Mouse (Mus musculus) neural tube, embryonic 15.5 days (tissue): Measurements from ENCODE around the gene Opn3. TPM values are rescaled to one million over a fixed set of nuclear protein-coding genes. Genes with fewer than 3 reads are reported as not detected.

Experiments used
- ATAC-seq: fragments of 200-750 bp; cut with Nextera tagmentation; 2 replicates; pipeline ENCODE4 v1.8.0; 2017; ENCODE audit warnings: mild to moderate bottlenecking, moderate TSS enrichment, moderate library complexity; ENCODE audit not compliant: low FRiP score
- H3K27ac ChIP-seq: fragments of 300-500 bp; sonication (generic); replicated peaks from 2 replicates; pipeline ENCODE4 v1.5.1; 2015; ENCODE audit warnings: mild to moderate bottlenecking, inconsistent platforms
- H3K27me3 ChIP-seq: fragments of 300-500 bp; sonication (generic); replicated peaks from 2 replicates; pipeline ENCODE4 v1.6.1; 2015; ENCODE audit warnings: inconsistent platforms
- H3K36me3 ChIP-seq: fragments of 300-500 bp; sonication (generic); 2 replicates; pipeline ENCODE4 v1.6.1; 2015; ENCODE audit warnings: inconsistent platforms
- H3K4me1 ChIP-seq: fragments of 300-500 bp; sonication (generic); 2 replicates; pipeline ENCODE4 v1.6.1; 2015; ENCODE audit warnings: inconsistent platforms
- H3K4me2 ChIP-seq: fragments of 300-500 bp; sonication (generic); 2 replicates; pipeline ENCODE4 v1.6.1; 2015; ENCODE audit warnings: inconsistent platforms, mild to moderate bottlenecking, moderate library complexity
- H3K4me3 ChIP-seq: fragments of 300-500 bp; sonication (generic); replicated peaks from 2 replicates; pipeline ENCODE4 v1.5.1; 2015; ENCODE audit warnings: mild to moderate bottlenecking, inconsistent platforms
- H3K9ac ChIP-seq: fragments of 300-500 bp; sonication (generic); replicated peaks from 2 replicates; pipeline ENCODE4 v1.6.1; 2015; ENCODE audit warnings: mild to moderate bottlenecking, inconsistent platforms
- H3K9me3 ChIP-seq: fragments of 300-500 bp; sonication (generic); replicated peaks from 2 replicates; pipeline ENCODE4 v1.6.1; 2016; ENCODE audit warnings: inconsistent platforms
- WGBS: fragments of 180-500 bp; shearing (Covaris S2); methylation state at CpG from one replicate; pipeline ENCODE4 v1.1.7; 2015; ENCODE audit warnings: mixed read lengths; 5-methylcytosine and 5-hydroxymethylcytosine counted together
- polyA plus RNA-seq: library from polyadenylated mRNA; unstranded; fragments of >200 nt; fragmentation: Nextera tagmentation; extraction: Ambion mirVana; gene quantifications from 2 replicates; pipeline ENCODE4 v1.2.1, GENCODE M21; 2015

Opn3 gene
- polyA plus RNA-seq, 1 experiment from 2014 or later = 8.4 TPM

DNA sequence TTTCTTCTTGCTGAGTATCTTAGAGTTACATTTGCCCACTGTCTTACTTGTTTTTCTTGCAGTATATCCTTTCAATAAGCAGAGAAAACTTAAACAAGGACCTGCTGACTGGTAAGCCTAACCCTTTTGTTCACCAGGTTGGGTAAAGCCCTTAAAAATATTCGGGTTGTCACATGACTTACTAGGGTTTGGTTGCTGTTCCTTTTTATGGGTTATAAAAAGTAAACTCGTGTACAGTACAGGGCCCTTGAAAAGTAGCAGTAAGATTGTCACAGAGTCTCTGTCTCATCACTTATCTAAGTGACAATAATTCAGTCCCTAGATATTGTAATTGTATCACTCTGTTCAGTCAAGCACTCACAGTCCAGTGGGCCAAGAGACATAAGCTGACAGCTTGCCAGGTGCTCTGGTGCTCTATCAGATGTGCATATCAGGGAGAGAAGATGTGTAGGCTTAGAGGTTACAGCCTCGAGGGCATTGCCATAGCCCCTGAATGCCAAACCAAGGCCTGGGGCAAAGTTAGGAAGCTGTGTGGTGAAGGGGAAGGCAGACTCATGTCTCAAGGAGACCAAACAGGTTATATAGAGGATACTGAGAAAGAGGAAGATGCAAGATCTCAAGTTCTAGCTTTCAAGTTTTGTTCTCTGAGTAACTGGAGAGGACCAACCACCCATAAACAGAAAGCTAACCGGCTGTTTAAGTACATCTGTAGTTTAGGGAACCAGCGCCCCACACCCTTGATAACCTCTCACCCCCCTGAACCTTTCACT lies 48.9 kb downstream of the Opn3 start:
- H3K4me1 ChIP-seq = no peaks in the 10 kb centered on the region
- H3K27ac ChIP-seq = no peak overlapping the region
- H3K4me3 ChIP-seq = no peak overlapping the region
- H3K9me3 ChIP-seq = no peaks in the 10 kb centered on the region
- H3K27me3 ChIP-seq = no peaks in the 10 kb centered on the region
- H3K9ac ChIP-seq = no peak overlapping the region
- WGBS = 79% methylated on average over 5 of the region's 5 CpGs
- no peaks in the 10 kb centered on the region for H3K36me3 ChIP-seq
- ATAC-seq = no peak
- no peak overlapping the region for H3K4me2 ChIP-seq

DNA sequence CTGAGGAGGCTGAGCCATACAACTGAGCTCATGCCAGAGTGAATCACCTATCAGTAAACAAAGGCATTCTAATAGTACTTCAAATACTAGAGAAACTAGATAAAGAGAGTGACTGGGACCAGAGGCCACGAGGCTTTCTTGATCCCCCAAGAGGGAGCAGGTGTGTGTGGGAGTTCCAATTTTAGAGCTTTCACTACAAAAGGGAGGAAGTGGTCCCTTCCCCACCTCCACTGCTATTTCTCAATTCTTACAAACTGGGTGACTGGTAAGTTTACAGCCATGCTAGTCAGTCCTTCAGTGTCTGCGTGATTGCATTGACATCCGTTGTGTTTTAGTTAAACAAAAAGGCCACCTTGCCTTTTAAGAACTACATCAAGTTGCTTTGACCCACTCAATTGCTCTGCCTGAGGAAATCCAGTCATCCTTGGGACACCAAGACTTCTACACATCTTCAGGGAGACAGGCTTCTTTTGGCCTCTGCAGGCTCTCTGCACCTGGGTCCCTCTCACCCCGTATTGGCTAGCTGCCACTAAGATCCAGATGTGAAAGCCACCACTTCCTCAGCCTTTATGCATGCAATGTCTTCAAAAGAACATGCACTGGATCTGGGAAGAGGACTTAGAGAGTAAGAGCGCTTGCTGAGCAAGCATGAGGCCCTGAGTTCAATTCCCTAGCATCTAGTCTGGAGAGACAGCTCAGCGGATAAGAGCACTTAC lies 52.0 kb downstream of the Opn3 start:
- 87% methylated on average over 6 of the region's 6 CpGs for WGBS
- Histone ChIP-seq H3K27ac (no peak overlapping the region), H3K9ac (no peak overlapping the region), H3K9me3 (no peaks in the 10 kb centered on the region), H3K4me1 (no peaks in the 10 kb centered on the region), H3K4me2 (no peak overlapping the region), H3K27me3 (no peaks in the 10 kb centered on the region), H3K4me3 (no peak overlapping the region), H3K36me3 (no peaks in the 10 kb centered on the region)
- ATAC-seq = no peak

DNA sequence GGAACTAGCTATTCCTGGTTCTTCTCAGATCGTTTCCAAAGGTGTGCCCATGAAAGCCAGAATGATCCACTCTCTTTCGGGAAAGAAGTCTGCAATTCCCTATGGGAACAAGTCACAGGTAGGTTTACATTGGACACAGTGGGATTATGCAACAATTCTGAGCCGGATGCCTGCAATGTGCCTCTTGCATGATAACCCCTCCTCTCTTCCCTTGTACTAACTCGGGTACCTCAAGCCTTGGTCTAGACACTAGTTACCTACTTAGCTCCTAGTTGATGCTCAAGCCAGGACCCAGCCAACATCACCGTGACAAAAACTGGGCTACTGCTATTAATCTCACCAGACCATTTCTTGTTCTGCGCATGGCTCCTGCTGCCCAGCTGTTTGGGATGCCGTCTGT lies 53.5 kb downstream of the Opn3 start:
- Histone ChIP-seq H3K36me3 (no peaks in the 10 kb centered on the region), H3K4me3 (no peak overlapping the region), H3K9me3 (no peaks in the 10 kb centered on the region), H3K27me3 (no peaks in the 10 kb centered on the region), H3K9ac (no peak overlapping the region), H3K27ac (no peak overlapping the region), H3K4me2 (no peak overlapping the region), H3K4me1 (no peaks in the 10 kb centered on the region)
- no peak for ATAC-seq
- WGBS = 83% methylated on average over 7 of the region's 7 CpGs

DNA sequence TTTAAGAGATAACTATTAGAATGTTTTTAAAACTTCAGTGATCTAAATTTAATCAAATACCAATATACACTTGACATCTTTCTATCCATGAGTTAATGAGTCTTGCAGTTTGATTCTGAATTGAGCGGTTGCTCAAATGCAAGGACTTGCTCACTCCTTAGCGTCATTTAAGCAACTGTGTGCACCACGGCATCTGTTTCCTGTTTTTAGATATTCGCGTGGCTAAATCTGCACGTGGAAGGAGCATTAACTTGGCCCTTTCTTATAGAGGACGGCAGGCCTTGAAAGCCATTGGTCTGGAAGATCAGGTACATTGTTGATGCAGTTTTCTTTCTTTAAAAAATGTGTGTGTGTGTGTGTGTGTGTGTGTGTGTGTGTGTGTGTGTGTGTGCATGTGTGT lies 54.9 kb downstream of the Opn3 start:
- H3K4me2 ChIP-seq = no peak overlapping the region
- no peaks in the 10 kb centered on the region for H3K4me1 ChIP-seq
- no peak overlapping the region for H3K4me3 ChIP-seq
- H3K36me3 ChIP-seq = no peaks in the 10 kb centered on the region
- WGBS = 83% methylated on average over 7 of the region's 7 CpGs
- H3K9me3 ChIP-seq = no peaks in the 10 kb centered on the region
- no peak for ATAC-seq
- H3K27me3 ChIP-seq = no peaks in the 10 kb centered on the region
- no peak overlapping the region for H3K9ac ChIP-seq
- H3K27ac ChIP-seq = no peak overlapping the region

DNA sequence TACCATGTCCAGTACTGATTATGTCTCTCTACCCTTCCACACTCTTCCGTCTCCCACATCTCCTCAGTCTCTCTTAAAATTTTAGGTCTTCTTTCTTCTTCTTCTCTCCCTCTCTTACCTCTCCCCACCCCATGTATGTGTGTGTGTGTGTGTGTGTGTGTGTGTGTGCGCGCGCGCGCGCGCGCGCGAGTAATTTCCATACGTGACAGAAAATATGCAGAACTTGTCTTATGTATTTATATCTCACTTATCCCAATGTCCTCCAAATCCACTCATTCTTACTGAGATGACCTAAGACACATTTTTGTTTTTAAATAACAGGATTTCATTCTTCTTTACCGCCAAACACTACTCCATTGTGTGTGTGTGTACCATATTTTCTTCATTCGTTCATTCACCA lies 60.1 kb downstream of the Opn3 start:
- Histone ChIP-seq H3K36me3 (no peaks in the 10 kb centered on the region), H3K27me3 (no peaks in the 10 kb centered on the region), H3K4me1 (no peaks in the 10 kb centered on the region), H3K27ac (no peak overlapping the region), H3K9me3 (no peaks in the 10 kb centered on the region), H3K4me3 (no peak overlapping the region), H3K9ac (no peak overlapping the region), H3K4me2 (no peak overlapping the region)
- no peak for ATAC-seq
- WGBS = 94% methylated on average over 14 of the region's 14 CpGs

DNA sequence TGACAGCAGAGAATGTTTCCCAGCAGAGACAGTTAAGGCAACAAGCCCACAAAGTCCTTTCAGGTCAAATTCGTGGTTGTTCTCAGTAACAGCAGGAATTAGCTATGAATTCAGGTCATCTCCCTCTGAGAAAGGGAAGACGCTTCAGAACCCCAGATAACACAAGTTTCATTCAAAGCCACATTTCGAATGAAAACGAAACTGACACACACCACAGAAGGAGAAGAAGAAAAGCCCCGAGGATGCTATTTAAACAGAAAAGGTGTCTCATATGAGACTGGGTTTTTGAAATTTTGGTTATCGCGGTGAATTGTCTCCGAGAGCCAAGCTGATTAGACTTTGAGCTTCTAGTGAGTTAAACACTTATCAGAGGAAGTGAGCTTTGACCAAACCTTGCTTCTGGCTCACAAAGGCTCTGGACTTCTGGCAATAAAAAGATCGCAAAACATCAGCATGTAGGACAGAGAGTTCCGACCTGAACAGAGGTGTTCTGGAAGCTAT lies 60.8 kb downstream of the Opn3 start:
- Histone ChIP-seq H3K9ac (no peak overlapping the region), H3K4me2 (no peak overlapping the region), H3K27ac (no peak overlapping the region), H3K4me1 (no peaks in the 10 kb centered on the region), H3K9me3 (no peaks in the 10 kb centered on the region), H3K36me3 (no peaks in the 10 kb centered on the region), H3K4me3 (no peak overlapping the region), H3K27me3 (no peaks in the 10 kb centered on the region)
- ATAC-seq = no peak
- WGBS = 80% methylated on average over 10 of the region's 10 CpGs

DNA sequence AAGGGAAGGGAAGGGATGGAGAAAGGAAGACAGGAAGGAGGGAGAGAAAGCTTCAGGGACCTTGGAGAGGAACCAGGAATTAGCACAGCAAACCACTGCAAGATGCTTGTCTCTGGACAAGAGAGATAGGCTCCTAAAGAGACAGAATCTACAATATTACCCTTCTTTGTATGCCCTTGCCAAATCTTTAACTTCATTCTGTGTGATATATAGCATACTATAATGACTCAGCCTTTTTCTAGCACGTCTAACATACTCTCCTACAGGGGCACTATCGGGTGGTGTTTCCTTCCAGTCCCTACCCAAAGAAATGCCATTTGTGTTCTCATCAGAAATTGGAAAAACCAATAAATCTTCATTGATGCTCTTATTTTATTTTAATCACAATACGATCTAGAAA lies 61.5 kb downstream of the Opn3 start:
- H3K27ac ChIP-seq = no peak overlapping the region
- H3K27me3 ChIP-seq = no peaks in the 10 kb centered on the region
- H3K4me2 ChIP-seq = no peak overlapping the region
- no peaks in the 10 kb centered on the region for H3K36me3 ChIP-seq
- H3K4me3 ChIP-seq = no peak overlapping the region
- no peak for ATAC-seq
- no peaks in the 10 kb centered on the region for H3K9me3 ChIP-seq
- H3K9ac ChIP-seq = no peak overlapping the region
- WGBS = 81% methylated on average over 3 of the region's 3 CpGs
- no peaks in the 10 kb centered on the region for H3K4me1 ChIP-seq

DNA sequence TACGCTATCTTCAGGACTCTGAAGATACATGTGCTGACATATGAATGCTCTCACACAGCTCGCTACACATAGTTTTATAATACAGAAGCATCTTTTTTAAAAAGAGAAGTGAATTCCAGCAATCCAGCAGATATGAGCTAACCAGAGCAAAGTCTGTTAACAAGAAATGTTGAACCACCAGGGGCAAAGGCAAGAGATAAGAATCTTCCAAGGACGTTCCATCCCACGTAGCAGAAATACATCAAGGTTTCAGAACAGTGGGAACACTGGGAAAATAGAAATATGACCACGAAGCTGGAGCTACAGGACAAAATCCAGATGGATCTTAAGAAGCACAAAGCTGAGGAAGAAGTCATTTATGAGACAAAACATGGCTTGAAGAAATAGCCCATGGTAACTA lies 62.2 kb downstream of the Opn3 start:
- H3K4me1 ChIP-seq = no peaks in the 10 kb centered on the region
- no peak for ATAC-seq
- WGBS = 83% methylated on average over 5 of the region's 5 CpGs
- H3K9me3 ChIP-seq = no peaks in the 10 kb centered on the region
- no peaks in the 10 kb centered on the region for H3K27me3 ChIP-seq
- no peak overlapping the region for H3K9ac ChIP-seq
- no peak overlapping the region for H3K4me3 ChIP-seq
- H3K27ac ChIP-seq = no peak overlapping the region
- no peaks in the 10 kb centered on the region for H3K36me3 ChIP-seq
- H3K4me2 ChIP-seq = no peak overlapping the region

DNA sequence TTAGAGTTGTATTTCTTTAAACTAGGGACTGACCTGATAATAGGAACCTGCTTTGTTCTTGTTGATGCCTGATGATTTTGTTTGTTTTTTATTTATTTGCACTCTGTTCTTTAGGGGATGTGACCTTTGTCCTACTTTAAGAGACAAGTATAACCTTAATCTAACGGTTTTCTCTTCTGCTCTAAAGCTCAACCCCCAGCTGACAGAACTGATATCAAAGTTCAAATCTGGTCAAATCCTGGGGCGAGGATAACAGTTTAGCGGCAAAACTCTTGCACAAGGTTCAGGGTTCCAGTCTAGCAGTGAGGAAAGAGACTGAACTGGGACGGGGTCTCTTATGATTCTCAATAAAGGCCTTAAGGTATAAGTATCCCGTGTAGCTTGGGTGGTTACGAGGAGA lies 63.3 kb downstream of the Opn3 start:
- H3K4me1 ChIP-seq = peaks cover 5% of the 10 kb centered on the region
- no peak overlapping the region for H3K27ac ChIP-seq
- no peaks in the 10 kb centered on the region for H3K9me3 ChIP-seq
- no peak for ATAC-seq
- H3K36me3 ChIP-seq = no peaks in the 10 kb centered on the region
- H3K9ac ChIP-seq = no peak overlapping the region
- WGBS = 91% methylated on average over 6 of the region's 6 CpGs
- no peaks in the 10 kb centered on the region for H3K27me3 ChIP-seq
- H3K4me2 ChIP-seq = no peak overlapping the region
- H3K4me3 ChIP-seq = no peak overlapping the region

DNA sequence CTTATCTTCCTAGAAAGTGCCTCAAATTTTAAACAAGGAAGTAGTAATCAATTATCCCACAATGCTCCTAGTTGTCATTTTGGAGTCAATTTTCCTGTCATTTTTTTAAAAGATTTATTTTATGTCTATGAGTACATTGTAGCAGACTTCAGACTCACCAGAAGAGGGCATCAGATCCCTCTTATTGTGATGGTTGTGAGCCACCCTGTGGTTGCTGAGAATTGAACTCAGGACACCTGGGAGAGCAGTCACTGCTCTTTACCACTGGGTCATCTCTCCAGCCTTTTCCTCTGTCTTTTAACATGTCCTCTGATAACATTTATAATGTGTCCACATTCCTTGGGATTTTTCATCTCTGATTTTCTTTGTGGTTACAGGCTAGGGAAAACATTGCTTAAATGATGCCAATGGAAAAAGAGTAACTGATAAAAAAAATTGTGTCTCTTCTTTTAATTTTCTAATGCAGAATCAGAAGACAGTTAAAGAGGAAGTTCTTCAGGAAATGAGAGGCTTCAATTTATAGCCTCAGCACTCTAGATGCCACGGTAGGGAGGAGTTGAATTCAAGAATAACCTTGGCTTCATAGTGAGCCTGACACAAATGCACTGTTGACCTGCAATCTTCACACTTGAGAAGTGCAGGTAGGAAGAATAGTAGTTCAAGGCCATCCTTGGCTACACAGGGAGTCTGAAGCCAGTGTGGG lies 66.4 kb downstream of the Opn3 start:
- H3K9me3 ChIP-seq = no peaks in the 10 kb centered on the region
- peak; percentile 78 for ATAC-seq
- H3K27ac ChIP-seq = peak overlapping the region; percentile 90
- no peaks in the 10 kb centered on the region for H3K36me3 ChIP-seq
- no peaks in the 10 kb centered on the region for H3K27me3 ChIP-seq
- peak overlapping the region; percentile 91 for H3K4me3 ChIP-seq
- peak overlapping the region; percentile 81 for H3K4me2 ChIP-seq
- peaks cover 19% of the 10 kb centered on the region for H3K4me1 ChIP-seq
- H3K9ac ChIP-seq = no peak overlapping the region
- WGBS = 90% methylated on average over 1 of the region's 1 CpGs

DNA sequence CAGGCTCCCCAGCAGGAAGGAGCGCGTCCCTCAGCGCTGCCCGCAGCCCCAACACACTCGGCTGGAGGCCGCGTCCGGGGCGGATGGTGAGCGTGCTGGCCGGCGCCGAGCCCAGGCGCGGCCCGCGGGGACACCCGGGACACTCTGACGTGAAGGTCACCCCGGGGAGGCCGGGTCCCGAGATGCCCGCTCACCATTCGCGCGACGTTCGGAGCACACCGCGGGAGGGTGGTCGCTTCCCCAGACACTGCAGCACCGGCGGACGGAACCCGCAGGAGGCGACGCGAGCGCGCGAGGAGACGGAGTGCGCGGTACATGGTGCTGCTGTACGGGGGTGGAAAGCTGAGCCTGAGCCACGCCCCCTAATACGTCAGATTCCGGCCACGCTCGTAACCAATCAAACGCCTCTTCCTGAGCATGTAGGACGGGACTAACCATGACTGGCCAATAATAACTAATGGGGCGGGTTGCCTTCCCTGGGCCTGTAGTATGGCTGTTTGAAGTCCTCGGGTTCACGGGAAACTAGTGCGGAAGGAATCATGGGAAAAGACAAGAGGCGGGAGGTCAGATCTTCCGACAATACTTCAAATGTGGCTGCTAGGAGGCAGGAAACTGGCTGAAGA lies 67.2 kb downstream of the Opn3 start, which contains the start of gene Fh1:
TSS of gene Fh1 (minus strand) at position 379 of the 623 bp plus-strand sequence.
- peak; percentile 100 for ATAC-seq
- under 1% methylated on average over 56 of the region's 58 CpGs for WGBS
- H3K4me2 ChIP-seq = peak within 1 kb of the TSS; percentile 81
- H3K4me3 ChIP-seq = peak within 1 kb of the TSS; percentile 91
- no peaks in the 10 kb centered on the region for H3K9me3 ChIP-seq
- H3K9ac ChIP-seq = peak within 1 kb of the TSS; percentile 98
- H3K4me1 ChIP-seq = peaks cover 19% of the 10 kb centered on the region
- H3K27ac ChIP-seq = peak within 1 kb of the TSS; percentile 90
- H3K27me3 ChIP-seq = no peaks in the 10 kb centered on the region
- H3K36me3 ChIP-seq = no peaks in the 10 kb centered on the region
